Mouse (Mus musculus) lung, postnatal 36 days (tissue): Measurements from ENCODE around the gene Fmod.
A peak's percentile ranks its signal among the peaks of the same experiment; 100 is the strongest.

ENCODE experiments used
- DNase-seq: peaks from one replicate; pipeline ENCODE4 v3.0.0; 2022; ENCODE audit warnings: mixed read lengths

The Fmod gene

DNA sequence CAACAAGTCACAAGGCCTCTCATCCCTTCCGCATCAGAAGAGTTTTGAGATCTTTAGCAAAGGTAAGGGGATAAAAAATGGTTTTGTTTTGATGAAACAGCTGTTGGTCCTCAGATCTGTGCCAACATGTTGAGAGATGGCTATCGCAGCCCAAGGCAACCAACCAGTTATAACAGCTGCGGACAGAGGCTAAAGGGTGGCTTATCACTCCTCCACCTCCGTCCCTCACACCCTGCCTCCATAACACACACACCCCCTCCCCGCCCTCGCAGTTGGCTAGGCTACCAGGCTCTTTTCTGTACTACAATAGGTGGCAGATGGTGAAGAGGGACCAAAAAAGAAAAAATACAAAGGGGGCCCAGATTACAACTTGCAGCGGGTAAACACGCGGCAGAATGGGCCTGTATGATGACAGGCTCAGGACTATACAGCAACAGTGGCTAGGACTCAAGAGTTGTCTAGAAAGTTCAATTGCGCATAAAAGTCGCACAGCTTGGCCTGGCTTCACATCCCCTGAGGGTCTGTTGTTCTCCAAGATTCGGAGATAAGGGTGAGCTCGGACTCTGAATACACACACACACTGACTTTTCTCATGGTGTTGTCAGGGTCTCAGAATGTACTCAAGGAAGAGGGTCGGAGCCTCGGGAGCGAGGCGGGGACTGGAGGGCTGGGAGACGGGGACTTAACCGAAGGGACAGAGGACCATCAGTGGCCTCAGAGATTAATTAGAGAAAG, 41.2 kb downstream of the Fmod start:
- DNase-seq, result peak; percentile 70

GRCm38 (mm10) chr1:134078802-134079476, 41.9 kb downstream of the Fmod start, which contains the start of gene Btg2:
Gene Btg2, minus strand, starts transcription at chr1:134079120.
- peak; percentile 98 for DNase-seq

GRCm38 (mm10) chr1:134079477-134080163, 42.6 kb downstream of the Fmod start:
- DNase-seq, result peak; percentile 92

GRCm38 (mm10) chr1:134080406-134080805, 43.4 kb downstream of the Fmod start:
- no peak for DNase-seq

GRCm38 (mm10) chr1:134080881-134081450, 43.9 kb downstream of the Fmod start:
- no peak for DNase-seq

GRCm38 (mm10) chr1:134082987-134083516, 46.0 kb downstream of the Fmod start:
- DNase-seq, result peak; percentile 71

DNA sequence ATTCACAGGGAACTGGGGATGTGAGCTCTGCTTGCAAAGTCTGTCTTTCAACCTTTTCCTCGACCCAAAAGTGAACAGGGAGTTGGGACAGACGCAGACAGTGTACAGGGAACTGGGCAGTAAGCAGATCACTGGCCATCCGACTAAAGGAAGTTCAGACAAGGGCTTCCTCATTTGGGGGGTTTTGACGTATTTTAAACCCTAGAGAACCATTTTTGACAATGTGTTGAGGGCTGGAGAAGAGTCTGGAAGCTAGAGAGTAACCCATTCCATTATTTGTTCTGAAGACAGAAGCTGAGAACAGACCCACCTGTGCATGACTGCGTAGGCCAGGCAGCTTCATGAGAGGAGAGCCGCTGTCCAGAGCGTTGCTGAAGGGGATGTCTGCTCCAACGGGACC, 46.6 kb downstream of the Fmod start:
- no peak for DNase-seq

DNA sequence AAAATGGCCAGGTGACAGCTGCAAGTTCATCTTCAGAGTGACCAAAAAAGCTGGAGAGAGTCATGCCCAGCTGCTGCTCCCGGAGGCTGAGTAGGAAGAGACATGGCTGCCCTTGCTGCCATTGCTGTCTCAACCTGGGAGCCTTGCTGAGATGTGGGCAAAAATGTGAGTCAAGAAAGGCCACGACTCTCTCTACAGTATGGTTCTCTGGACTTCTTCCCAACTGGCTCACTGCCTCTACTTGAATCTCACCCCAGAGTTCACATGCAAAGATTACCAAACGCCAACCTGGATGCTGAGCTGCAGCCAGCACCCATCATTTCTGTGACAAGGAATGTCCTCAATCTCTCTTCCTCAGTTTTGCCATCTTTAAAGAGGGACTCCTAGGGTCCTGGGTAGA, 47.1 kb downstream of the Fmod start:
- no peak for DNase-seq

GRCm38 (mm10) chr1:134086017-134086416, 49.0 kb downstream of the Fmod start:
- DNase-seq, result no peak

DNA sequence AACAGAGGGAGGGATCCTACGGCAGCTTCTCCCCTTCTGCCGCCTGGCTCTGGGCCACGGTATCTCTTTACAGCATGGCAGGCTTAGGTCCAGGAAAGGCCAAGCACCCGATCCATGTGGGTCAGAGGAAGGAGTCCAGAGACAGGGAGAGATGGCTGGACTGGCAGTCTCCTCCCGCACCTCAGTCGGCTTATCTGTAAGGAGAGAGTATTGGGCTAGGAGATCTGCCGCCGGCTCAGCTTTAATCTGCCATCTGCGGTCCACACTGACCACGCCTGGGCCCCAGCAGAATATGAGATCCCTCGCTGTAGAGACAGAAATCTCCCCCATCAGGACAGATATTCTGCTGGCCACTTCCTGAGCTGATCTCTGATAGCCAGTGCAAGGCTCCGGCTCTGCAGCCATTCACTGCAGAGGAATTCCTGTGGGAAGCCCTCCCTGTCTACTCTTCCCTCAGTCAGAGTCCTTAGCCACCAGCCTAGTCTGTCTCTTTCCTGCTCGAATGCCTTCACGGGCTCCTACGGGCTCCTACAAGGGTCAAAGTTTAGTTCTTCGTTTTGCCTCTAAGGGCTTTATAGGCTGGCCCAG, 49.9 kb downstream of the Fmod start:
- DNase-seq, result peak; percentile 64

GRCm38 (mm10) chr1:134089074-134089473, 52.0 kb downstream of the Fmod start:
- no peak for DNase-seq

GRCm38 (mm10) chr1:134091851-134092250, 54.8 kb downstream of the Fmod start:
- DNase-seq, result no peak

GRCm38 (mm10) chr1:134092368-134092767, 55.3 kb downstream of the Fmod start:
- DNase-seq, result no peak

GRCm38 (mm10) chr1:134092852-134093770, 56.1 kb downstream of the Fmod start:
- DNase-seq, result peak; percentile 97

- peak; percentile 79 for DNase-seq
These were observed 56.9 kb downstream of the Fmod start for GRCm38 (mm10) chr1:134093771-134094526.

GRCm38 (mm10) chr1:134095033-134095612, 58.1 kb downstream of the Fmod start:
- DNase-seq, result no peak

GRCm38 (mm10) chr1:134095721-134096120, 58.7 kb downstream of the Fmod start:
- no peak for DNase-seq

DNA sequence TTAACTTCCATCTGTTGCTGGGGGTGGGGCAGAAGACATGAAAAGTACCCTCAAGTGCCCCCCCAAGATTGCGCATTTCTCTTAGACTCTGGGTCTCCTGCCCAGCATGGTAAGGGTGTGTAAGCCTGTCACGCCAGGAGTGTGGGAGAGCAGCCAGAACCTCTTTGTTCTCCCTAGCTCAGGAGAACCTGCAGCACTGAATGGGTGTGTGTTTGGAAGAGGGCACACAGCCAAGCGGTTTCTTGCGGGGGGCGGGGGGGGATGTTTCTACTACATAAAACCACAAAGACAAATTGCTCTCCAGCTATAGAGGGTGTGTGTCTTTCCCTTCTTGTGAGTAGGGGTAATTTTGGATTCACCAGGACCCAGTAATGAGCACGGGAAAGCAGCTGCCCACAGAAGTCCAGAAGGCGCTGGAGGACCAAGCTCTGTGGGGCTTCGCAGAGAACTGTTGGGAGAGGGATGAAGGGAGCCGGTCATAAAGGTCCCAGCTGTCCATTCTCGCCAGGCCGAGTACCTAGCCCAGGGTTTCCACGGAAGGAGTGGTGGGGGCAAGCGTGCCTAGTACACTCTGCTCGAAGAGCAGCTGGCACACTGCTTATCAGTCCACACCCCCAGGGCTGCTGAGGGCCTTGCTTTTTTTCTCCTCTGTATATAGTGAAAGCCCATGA, 59.3 kb downstream of the Fmod start:
- DNase-seq, result peak; percentile 87

GRCm38 (mm10) chr1:134097080-134097855, 60.2 kb downstream of the Fmod start:
- peak; percentile 76 for DNase-seq
